Mouse (Mus musculus): ENCODE results near the gene Siah2. TPM values are rescaled to one million over a fixed set of nuclear protein-coding genes. Genes with fewer than 3 reads are reported as not detected.

Siah2 gene
- polyA plus RNA-seq (2012; fragmentation: generic; extraction: Trizol): 18.4 TPM
- long read RNA-seq, experiment 1: 0 reads
- long read RNA-seq, experiment 2, partial matches to known transcripts: 2 of 4 reads
- long read RNA-seq, experiment 2, other reads (novel, unspliced or antisense): 0 of 4 reads

GRCm38 (mm10) chr3:58691997-58692721, at the start of gene Siah2:
Gene Siah2 (minus strand): TSS chr3:58692400.
- peak within 1 kb of the TSS; percentile 92 for H3ac ChIP-seq (ENCODE audit: control insufficient read depth, insufficient read length, low read depth)
- H3K4me3 ChIP-seq (ENCODE audit: insufficient read depth, poor library complexity, severe bottlenecking): peak within 1 kb of the TSS; percentile 69
- TF ChIP-seq FOSL1 (IDR thresholded peaks at IDR 0.05; ENCODE audit: insufficient read depth, low read length, poor library complexity, severe bottlenecking): no peak
- peak; percentile 9 for TF ChIP-seq CEBPB (IDR thresholded peaks at IDR 0.05; ENCODE audit: low read depth)
- no peak for TF ChIP-seq USF1 (IDR thresholded peaks at IDR 0.05; ENCODE audit: low read depth)
- peak; percentile 75 for TF ChIP-seq MAX (IDR thresholded peaks at IDR 0.05)
- peak; percentile 0 for TF ChIP-seq CTCF (IDR thresholded peaks at IDR 0.05; ENCODE audit: control insufficient read depth, insufficient read depth, insufficient read length)
- TF ChIP-seq MYOG (IDR thresholded peaks at IDR 0.05; ENCODE audit: control insufficient read depth, extremely low read depth, insufficient read length): no peak
- TF ChIP-seq MYOD1 (IDR thresholded peaks at IDR 0.05; ENCODE audit: control insufficient read depth, insufficient read length, low read depth): peak; percentile 34
- H3K27me3 ChIP-seq (ENCODE audit: control insufficient read depth, insufficient read depth, insufficient read length): no peaks in the 10 kb centered on the region
- H3K79me3 ChIP-seq (ENCODE audit: low read depth): peaks cover 42% of the 10 kb centered on the region
- H3K79me2 ChIP-seq (ENCODE audit: control insufficient read depth, insufficient read depth): peaks cover 47% of the 10 kb centered on the region
- peaks cover 10% of the 10 kb centered on the region for H3K36me3 ChIP-seq (ENCODE audit: control insufficient read depth, insufficient read depth)

DNA sequence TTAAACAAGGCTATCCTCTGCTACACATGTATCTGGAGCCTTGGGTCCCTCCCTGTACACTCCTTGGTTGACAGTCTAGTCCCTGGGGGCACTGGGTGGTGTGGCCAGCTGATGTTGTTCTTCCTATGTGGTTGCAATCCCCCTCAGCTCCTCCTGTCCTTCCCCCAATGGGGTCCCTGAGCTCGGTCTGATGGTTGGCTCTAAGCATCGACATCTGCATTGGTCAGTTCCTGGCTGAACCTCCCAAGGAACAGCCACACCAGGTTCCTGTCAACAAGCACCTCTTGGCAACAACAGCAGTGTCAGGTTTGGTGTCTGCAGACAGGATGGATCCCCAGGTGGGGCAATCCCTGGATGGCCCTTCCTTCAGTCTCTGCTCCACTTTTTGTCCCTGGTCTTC, 47.3 kb upstream of the Siah2 start:
- no peaks in the 10 kb centered on the region for H3K36me3 ChIP-seq (ENCODE audit: control insufficient read depth, insufficient read depth)
- H3K79me3 ChIP-seq (ENCODE audit: low read depth): no peaks in the 10 kb centered on the region
- no peaks in the 10 kb centered on the region for H3K27me3 ChIP-seq (ENCODE audit: control insufficient read depth, insufficient read depth, insufficient read length)
- no peak overlapping the region for H3K4me3 ChIP-seq (ENCODE audit: insufficient read depth, poor library complexity, severe bottlenecking)
- H3K79me2 ChIP-seq (ENCODE audit: control insufficient read depth, insufficient read depth): no peaks in the 10 kb centered on the region
- no peak overlapping the region for H3ac ChIP-seq (ENCODE audit: control insufficient read depth, insufficient read length, low read depth)
- TF ChIP-seq USF1 (IDR thresholded peaks at IDR 0.05; ENCODE audit: low read depth) (no peak), CEBPB (IDR thresholded peaks at IDR 0.05; ENCODE audit: low read depth) (no peak), MYOG (IDR thresholded peaks at IDR 0.05; ENCODE audit: control insufficient read depth, extremely low read depth, insufficient read length) (no peak), CTCF (IDR thresholded peaks at IDR 0.05; ENCODE audit: control insufficient read depth, insufficient read depth, insufficient read length) (no peak), MAX (IDR thresholded peaks at IDR 0.05) (no peak), FOSL1 (IDR thresholded peaks at IDR 0.05; ENCODE audit: insufficient read depth, low read length, poor library complexity, severe bottlenecking) (no peak), MYOD1 (IDR thresholded peaks at IDR 0.05; ENCODE audit: control insufficient read depth, insufficient read length, low read depth) (no peak)

DNA sequence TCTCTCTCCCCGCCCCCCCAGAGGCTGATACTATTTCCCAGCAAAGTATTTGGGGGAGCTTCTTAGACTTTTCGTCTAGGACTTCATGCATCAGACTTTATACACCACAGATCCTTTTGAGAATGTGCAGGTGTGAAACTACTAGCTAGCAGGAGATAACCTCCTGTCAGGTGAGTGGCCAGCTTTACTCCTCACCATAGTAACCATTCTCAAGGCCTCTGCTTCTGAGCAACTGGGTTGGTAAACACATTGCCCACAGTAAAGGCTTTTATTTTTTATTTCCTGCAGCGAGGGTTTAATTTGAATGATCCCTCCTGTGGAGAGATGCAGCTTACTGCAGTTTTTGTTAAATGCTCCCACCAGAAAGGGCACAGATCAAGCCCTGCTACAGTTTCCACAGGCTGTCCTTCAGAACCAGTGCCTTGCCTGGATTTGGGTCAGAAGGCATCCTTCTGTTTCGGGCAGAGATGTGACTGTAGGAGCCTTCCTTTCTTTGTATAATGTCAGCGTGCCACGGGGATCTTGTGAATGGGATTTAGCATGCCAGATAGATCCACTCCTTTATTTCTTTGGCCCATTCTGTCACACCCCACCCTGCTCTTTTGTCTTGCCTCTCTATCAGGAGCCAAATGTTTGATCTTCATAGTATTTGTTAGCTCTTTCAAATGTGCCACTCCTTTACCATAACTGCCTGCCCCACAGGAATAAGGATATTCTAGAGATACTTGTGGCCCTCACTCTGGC, 46.3 kb upstream of the Siah2 start:
- H3K79me2 ChIP-seq (ENCODE audit: control insufficient read depth, insufficient read depth): no peaks in the 10 kb centered on the region
- TF ChIP-seq MYOD1 (IDR thresholded peaks at IDR 0.05; ENCODE audit: control insufficient read depth, insufficient read length, low read depth) (no peak), MYOG (IDR thresholded peaks at IDR 0.05; ENCODE audit: control insufficient read depth, extremely low read depth, insufficient read length) (no peak), CTCF (IDR thresholded peaks at IDR 0.05; ENCODE audit: control insufficient read depth, insufficient read depth, insufficient read length) (no peak), CEBPB (IDR thresholded peaks at IDR 0.05; ENCODE audit: low read depth) (no peak), USF1 (IDR thresholded peaks at IDR 0.05; ENCODE audit: low read depth) (no peak)
- no peaks in the 10 kb centered on the region for H3K79me3 ChIP-seq (ENCODE audit: low read depth)
- H3K4me3 ChIP-seq (ENCODE audit: insufficient read depth, poor library complexity, severe bottlenecking): no peak overlapping the region
- H3K27me3 ChIP-seq (ENCODE audit: control insufficient read depth, insufficient read depth, insufficient read length): no peaks in the 10 kb centered on the region
- H3K36me3 ChIP-seq (ENCODE audit: control insufficient read depth, insufficient read depth): no peaks in the 10 kb centered on the region
- no peak overlapping the region for H3ac ChIP-seq (ENCODE audit: control insufficient read depth, insufficient read length, low read depth)

DNA sequence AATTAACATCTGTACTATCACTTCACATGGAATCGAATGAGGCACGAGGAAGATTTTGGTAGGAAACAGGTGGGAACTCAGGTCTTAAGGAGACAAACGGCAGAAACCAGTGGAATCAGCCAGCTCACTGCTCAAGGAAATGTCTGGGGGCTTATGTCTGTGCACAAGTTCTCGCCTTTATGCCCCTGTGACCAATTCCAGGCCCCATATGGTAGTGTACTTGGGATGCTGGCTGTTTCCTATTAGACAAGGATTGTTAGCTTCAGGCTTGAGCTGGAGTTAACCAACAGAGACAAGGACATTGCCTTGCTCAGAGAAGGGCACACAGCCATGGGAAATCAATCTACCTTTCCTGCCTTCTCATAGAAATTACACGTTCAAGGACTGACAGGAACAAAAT, 39.3 kb upstream of the Siah2 start:
- Histone ChIP-seq H3K4me3 (ENCODE audit: insufficient read depth, poor library complexity, severe bottlenecking) (no peak overlapping the region), H3ac (ENCODE audit: control insufficient read depth, insufficient read length, low read depth) (no peak overlapping the region), H3K36me3 (ENCODE audit: control insufficient read depth, insufficient read depth) (no peaks in the 10 kb centered on the region), H3K79me2 (ENCODE audit: control insufficient read depth, insufficient read depth) (no peaks in the 10 kb centered on the region), H3K27me3 (ENCODE audit: control insufficient read depth, insufficient read depth, insufficient read length) (no peaks in the 10 kb centered on the region), H3K79me3 (ENCODE audit: low read depth) (no peaks in the 10 kb centered on the region)
- TF ChIP-seq USF1 (IDR thresholded peaks at IDR 0.05; ENCODE audit: low read depth) (no peak), MAX (IDR thresholded peaks at IDR 0.05) (no peak), CTCF (IDR thresholded peaks at IDR 0.05; ENCODE audit: control insufficient read depth, insufficient read depth, insufficient read length) (no peak), MYOD1 (IDR thresholded peaks at IDR 0.05; ENCODE audit: control insufficient read depth, insufficient read length, low read depth) (no peak), FOSL1 (IDR thresholded peaks at IDR 0.05; ENCODE audit: insufficient read depth, low read length, poor library complexity, severe bottlenecking) (no peak), MYOG (IDR thresholded peaks at IDR 0.05; ENCODE audit: control insufficient read depth, extremely low read depth, insufficient read length) (no peak), CEBPB (IDR thresholded peaks at IDR 0.05; ENCODE audit: low read depth) (no peak)

- Histone ChIP-seq H3K79me3 (ENCODE audit: low read depth) (no peaks in the 10 kb centered on the region), H3ac (ENCODE audit: control insufficient read depth, insufficient read length, low read depth) (no peak overlapping the region)
These were observed 38.4 kb upstream of the Siah2 start for GRCm38 (mm10) chr3:58730580-58730979.

More at GRCm38 (mm10) chr3:58730580-58730979, 38.4 kb upstream of the Siah2 start:
- no peaks in the 10 kb centered on the region for H3K27me3 ChIP-seq (ENCODE audit: control insufficient read depth, insufficient read depth, insufficient read length)
- no peaks in the 10 kb centered on the region for H3K79me2 ChIP-seq (ENCODE audit: control insufficient read depth, insufficient read depth)
- TF ChIP-seq MAX (IDR thresholded peaks at IDR 0.05) (no peak), MYOD1 (IDR thresholded peaks at IDR 0.05; ENCODE audit: control insufficient read depth, insufficient read length, low read depth) (no peak), CEBPB (IDR thresholded peaks at IDR 0.05; ENCODE audit: low read depth) (no peak), USF1 (IDR thresholded peaks at IDR 0.05; ENCODE audit: low read depth) (no peak), CTCF (IDR thresholded peaks at IDR 0.05; ENCODE audit: control insufficient read depth, insufficient read depth, insufficient read length) (no peak), FOSL1 (IDR thresholded peaks at IDR 0.05; ENCODE audit: insufficient read depth, low read length, poor library complexity, severe bottlenecking) (no peak), MYOG (IDR thresholded peaks at IDR 0.05; ENCODE audit: control insufficient read depth, extremely low read depth, insufficient read length) (no peak)
- no peaks in the 10 kb centered on the region for H3K36me3 ChIP-seq (ENCODE audit: control insufficient read depth, insufficient read depth)
- no peak overlapping the region for H3K4me3 ChIP-seq (ENCODE audit: insufficient read depth, poor library complexity, severe bottlenecking)
